Mouse (Mus musculus) mouse trophoblast stem cell (cell line): ENCODE results near the gene Olfr1426.
"Not testable (repeated sequence)": the region's sequence is repeated elsewhere in the genome, so short reads cannot be mapped to it uniquely, and the experiment has no call there.

ENCODE experiments used
- in situ Hi-C, 2 experiments: fragments of 300-500 bp; cut with MseI, MboI; formaldehyde crosslinking; loops; 2 replicates in 1 of 2; 3 replicates in 1 of 2; pipeline ENCODE4 v1.15.1; 2025

Olfr1426 gene

GRCm38 (mm10) chr19:12091913-12092312 is at the start of gene Olfr1426:
Olfr1426 (minus strand) TSS chr19:12092013.
- in situ Hi-C loops: no loop called here

GRCm38 (mm10) chr19:12134289-12134688 is 42.5 kb upstream of the Olfr1426 start:
- in situ Hi-C loops: loop anchor here (10.0 kb wide), 2 partner anchors 281 to 291 kb away; partner anchors contain the start of genes Olfr1441 (in 1 of the 2) and Pfpl (in 1 of the 2)

GRCm38 (mm10) chr19:12123103-12123502 is 31.3 kb upstream of the Olfr1426 start, which contains the start of gene Olfr76:
Olfr76 (minus strand) TSS chr19:12123203.
- in situ Hi-C loops: no loop called here

- in situ Hi-C loops: no loop called here
These were observed 24.7 kb upstream of the Olfr1426 start for GRCm38 (mm10) chr19:12116464-12116863.

GRCm38 (mm10) chr19:12115797-12116196 is 24.0 kb upstream of the Olfr1426 start, which contains the start of gene Olfr1428:
Olfr1428 (minus strand) TSS chr19:12115897.
- in situ Hi-C loops: no loop called here

- in situ Hi-C loops: no loop called here
These were observed 22.0 kb upstream of the Olfr1426 start for GRCm38 (mm10) chr19:12113807-12114206.

- in situ Hi-C loops: no loop called here
These were observed 12.7 kb upstream of the Olfr1426 start for GRCm38 (mm10) chr19:12104541-12104940.

GRCm38 (mm10) chr19:12103234-12103633 is 11.4 kb upstream of the Olfr1426 start, which contains the start of gene Olfr1427:
Olfr1427 (minus strand) TSS chr19:12103334.
- in situ Hi-C loops: no loop called here

GRCm38 (mm10) chr19:12077631-12078030 is 14.2 kb downstream of the Olfr1426 start, which contains the start of gene Olfr1425:
Olfr1425 (minus strand) TSS chr19:12077731.
- in situ Hi-C loops: not testable (repeated sequence)

GRCm38 (mm10) chr19:12069546-12069945 is 22.3 kb downstream of the Olfr1426 start:
- in situ Hi-C loops: not testable (repeated sequence)

GRCm38 (mm10) chr19:12067806-12068205 is 24.0 kb downstream of the Olfr1426 start:
- in situ Hi-C loops: not testable (repeated sequence)

- in situ Hi-C loops: not testable (repeated sequence)
These were observed 29.2 kb downstream of the Olfr1426 start, which contains the start of gene Olfr1424 for GRCm38 (mm10) chr19:12062582-12062981. Olfr1424 (minus strand) TSS chr19:12062682.

GRCm38 (mm10) chr19:12043163-12043562 is 48.6 kb downstream of the Olfr1426 start:
- in situ Hi-C loops: no loop called here

GRCm38 (mm10) chr19:12041217-12041616 is 50.6 kb downstream of the Olfr1426 start, which contains the start of gene Olfr1423:
Olfr1423 (minus strand) TSS chr19:12041317.
- in situ Hi-C loops: no loop called here

GRCm38 (mm10) chr19:12037727-12038126 is 54.1 kb downstream of the Olfr1426 start:
- in situ Hi-C loops: no loop called here
